Mouse (Mus musculus): ENCODE measurements around the gene Pttg1ip. TPM values are rescaled to one million over a fixed set of nuclear protein-coding genes. Genes with fewer than 3 reads are reported as not detected.

Pttg1ip gene
- total RNA-seq, 1 experiment: 115 TPM

DNA sequence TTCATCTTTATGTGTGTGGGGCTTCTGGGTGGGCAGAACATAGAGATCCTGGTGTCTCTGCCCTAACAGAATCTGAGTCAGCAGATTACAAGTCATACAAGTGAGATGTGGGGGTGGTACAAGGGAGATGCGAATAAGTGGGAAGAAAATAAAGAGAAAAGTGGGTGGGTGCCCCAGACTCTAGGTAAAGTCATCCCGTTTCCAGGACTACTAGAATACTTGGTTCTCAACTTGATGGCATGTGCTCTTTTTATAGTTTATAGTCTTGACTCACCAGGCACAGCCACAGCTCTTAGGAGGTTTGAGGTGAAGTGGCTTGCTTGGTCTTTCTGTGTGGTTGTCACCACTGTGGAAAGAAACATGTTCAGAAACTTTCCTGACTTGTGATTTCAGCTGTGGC is 14.5 kb downstream of the Pttg1ip start:
- peaks cover 2 to 20% of the 10 kb centered on the region in 2 experiments; a peak in 2 of 4 replicates for H3K4me1 ChIP-seq (ENCODE audit: control insufficient read depth in 2 of 2, insufficient read depth in 2 of 2, low read length in 2 of 2, poor library complexity in 1 of 2)
- no peak overlapping the region for H3K4me3 ChIP-seq (ENCODE audit: insufficient read depth in 1 of 2, low read depth in 1 of 2, low read length in 2 of 2, poor library complexity in 1 of 2, severe bottlenecking in 1 of 2)
- in situ Hi-C loops (cut with MboI; ENCODE audit: low sequenced_read_pairs in 2 of 2, unreplicated experiment in 2 of 2): no loop called here
- no peaks in the 10 kb centered on the region for H3K9me3 ChIP-seq (ENCODE audit: control insufficient read depth, insufficient read depth, low read depth, low read length)
- H3K27ac ChIP-seq (ENCODE audit: insufficient read depth, low read depth, low read length, poor library complexity, severe bottlenecking): no peak overlapping the region
- no peak for DNase-seq (ENCODE audit: low read depth, low spot score)
- H3K9ac ChIP-seq (ENCODE audit: insufficient read depth, low read depth, low read length, poor library complexity, severe bottlenecking): no peak overlapping the region
- peaks cover 42% of the 10 kb centered on the region for H3K36me3 ChIP-seq (ENCODE audit: control insufficient read depth, insufficient read depth, low read length, poor library complexity, severe bottlenecking)
- no peak for TF ChIP-seq HCFC1 (IDR thresholded peaks at IDR 0.05; ENCODE audit: borderline replicate concordance, insufficient read depth, low read length)
- TF ChIP-seq MAFK (IDR thresholded peaks at IDR 0.05; ENCODE audit: insufficient read depth, low read depth, low read length): 0 out of 2 replicates have a peak, but pooled peaks have one; percentile 21

DNA sequence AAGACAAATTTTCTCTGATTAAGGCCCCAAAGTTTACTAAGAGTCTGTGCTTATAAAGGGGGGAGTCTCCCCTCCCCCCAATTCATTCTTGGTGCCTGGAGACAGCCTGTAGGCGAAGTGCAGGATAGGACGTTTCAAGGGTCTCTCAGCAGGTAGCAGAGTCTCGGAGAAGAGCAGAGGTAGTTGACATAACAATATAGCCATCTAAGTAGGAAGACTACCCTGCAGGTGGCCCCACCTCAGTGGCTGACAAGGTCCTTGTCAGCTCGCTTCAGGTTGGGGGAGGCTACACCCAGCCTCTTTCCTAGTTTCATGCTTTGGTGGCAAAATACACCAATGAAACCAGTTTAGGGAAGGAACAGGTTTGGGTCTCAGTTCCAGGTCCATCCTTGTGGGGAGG is 21.5 kb downstream of the Pttg1ip start:
- peaks cover 16 to 45% of the 10 kb centered on the region in 2 experiments for H3K4me1 ChIP-seq (ENCODE audit: control insufficient read depth in 2 of 2, insufficient read depth in 2 of 2, low read length in 2 of 2, poor library complexity in 1 of 2)
- in situ Hi-C loops (cut with MboI; ENCODE audit: low sequenced_read_pairs in 2 of 2, unreplicated experiment in 2 of 2): no loop called here
- H3K36me3 ChIP-seq (ENCODE audit: control insufficient read depth, insufficient read depth, low read length, poor library complexity, severe bottlenecking): peaks cover 7% of the 10 kb centered on the region; the same call in 1 of the 2 replicates
- no peak for TF ChIP-seq MAFK (IDR thresholded peaks at IDR 0.05; ENCODE audit: insufficient read depth, low read depth, low read length)
- TF ChIP-seq ZC3H11A (IDR thresholded peaks at IDR 0.05; ENCODE audit: borderline replicate concordance, low read depth, low read length): no peak
- TF ChIP-seq CHD2 (IDR thresholded peaks at IDR 0.05; ENCODE audit: low read depth, low read length): no peak
- no peak for TF ChIP-seq HCFC1 (IDR thresholded peaks at IDR 0.05; ENCODE audit: borderline replicate concordance, insufficient read depth, low read length)
- TF ChIP-seq ZNF384 (IDR thresholded peaks at IDR 0.05; ENCODE audit: low read depth, low read length): no peak
- no peaks in the 10 kb centered on the region for H3K9me3 ChIP-seq (ENCODE audit: control insufficient read depth, insufficient read depth, low read depth, low read length)
- peak overlapping the region in 1 of 2 experiments; percentile 10; a peak in 1 of 4 replicates for H3K4me3 ChIP-seq (ENCODE audit: insufficient read depth in 1 of 2, low read depth in 1 of 2, low read length in 2 of 2, poor library complexity in 1 of 2, severe bottlenecking in 1 of 2)
- peak; percentile 62 for DNase-seq (ENCODE audit: low read depth, low spot score)
- no peak overlapping the region for H3K9ac ChIP-seq (ENCODE audit: insufficient read depth, low read depth, low read length, poor library complexity, severe bottlenecking)
- H3K27ac ChIP-seq (ENCODE audit: insufficient read depth, low read depth, low read length, poor library complexity, severe bottlenecking): peak overlapping the region; percentile 85

- in situ Hi-C loops (cut with MboI; ENCODE audit: low sequenced_read_pairs in 2 of 2, unreplicated experiment in 2 of 2): no loop called here
These were observed 22.6 kb downstream of the Pttg1ip start for GRCm38 (mm10) chr10:77604111-77604510.

DNA sequence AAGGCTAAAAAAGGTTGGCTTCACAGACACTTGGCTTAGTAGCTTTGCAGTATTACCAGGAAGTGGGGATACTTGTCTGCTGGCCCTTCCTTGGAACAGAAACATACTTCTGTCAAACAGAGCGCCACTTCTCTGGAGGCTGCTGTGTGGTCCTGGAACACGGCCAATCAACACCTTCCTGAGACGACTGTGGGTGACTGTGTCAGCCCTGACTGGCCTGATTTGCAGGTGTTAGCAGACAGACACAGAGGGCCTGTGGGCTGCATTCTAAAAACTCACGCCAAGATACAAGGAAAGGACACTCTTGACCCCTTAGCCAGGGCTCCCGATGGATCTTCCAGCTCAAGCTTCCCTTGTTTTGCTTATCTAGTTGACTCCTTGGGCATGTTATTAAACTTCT is 23.4 kb downstream of the Pttg1ip start:
- DNase-seq (ENCODE audit: low read depth, low spot score): no peak
- TF ChIP-seq HCFC1 (IDR thresholded peaks at IDR 0.05; ENCODE audit: borderline replicate concordance, insufficient read depth, low read length) (no peak), ZNF384 (IDR thresholded peaks at IDR 0.05; ENCODE audit: low read depth, low read length) (no peak), ZC3H11A (IDR thresholded peaks at IDR 0.05; ENCODE audit: borderline replicate concordance, low read depth, low read length) (no peak), MAFK (IDR thresholded peaks at IDR 0.05; ENCODE audit: insufficient read depth, low read depth, low read length) (no peak), CHD2 (IDR thresholded peaks at IDR 0.05; ENCODE audit: low read depth, low read length) (no peak)
- H3K36me3 ChIP-seq (ENCODE audit: control insufficient read depth, insufficient read depth, low read length, poor library complexity, severe bottlenecking): peaks cover 6% of the 10 kb centered on the region; the same call in 1 of the 2 replicates
- H3K9ac ChIP-seq (ENCODE audit: insufficient read depth, low read depth, low read length, poor library complexity, severe bottlenecking): no peak overlapping the region
- H3K4me1 ChIP-seq (ENCODE audit: control insufficient read depth in 2 of 2, insufficient read depth in 2 of 2, low read length in 2 of 2, poor library complexity in 1 of 2): peaks cover 14 to 40% of the 10 kb centered on the region in 2 experiments
- no peaks in the 10 kb centered on the region for H3K9me3 ChIP-seq (ENCODE audit: control insufficient read depth, insufficient read depth, low read depth, low read length)
- no peak overlapping the region for H3K27ac ChIP-seq (ENCODE audit: insufficient read depth, low read depth, low read length, poor library complexity, severe bottlenecking)
- in situ Hi-C loops (cut with MboI; ENCODE audit: low sequenced_read_pairs in 2 of 2, unreplicated experiment in 2 of 2): no loop called here
- H3K4me3 ChIP-seq (ENCODE audit: insufficient read depth in 1 of 2, low read depth in 1 of 2, low read length in 2 of 2, poor library complexity in 1 of 2, severe bottlenecking in 1 of 2): no peak overlapping the region

More at GRCm38 (mm10) chr10:77604111-77604510, 22.6 kb downstream of the Pttg1ip start:
- TF ChIP-seq CHD2 (IDR thresholded peaks at IDR 0.05; ENCODE audit: low read depth, low read length): no peak
- TF ChIP-seq ZC3H11A (IDR thresholded peaks at IDR 0.05; ENCODE audit: borderline replicate concordance, low read depth, low read length): no peak
- no peak for TF ChIP-seq MAFK (IDR thresholded peaks at IDR 0.05; ENCODE audit: insufficient read depth, low read depth, low read length)
- no peak for TF ChIP-seq HCFC1 (IDR thresholded peaks at IDR 0.05; ENCODE audit: borderline replicate concordance, insufficient read depth, low read length)
- no peak overlapping the region for H3K9ac ChIP-seq (ENCODE audit: insufficient read depth, low read depth, low read length, poor library complexity, severe bottlenecking)
- H3K4me3 ChIP-seq (ENCODE audit: insufficient read depth in 1 of 2, low read depth in 1 of 2, low read length in 2 of 2, poor library complexity in 1 of 2, severe bottlenecking in 1 of 2): no peak overlapping the region
- peaks cover 2% of the 10 kb centered on the region; the same call in 1 of the 2 replicates for H3K36me3 ChIP-seq (ENCODE audit: control insufficient read depth, insufficient read depth, low read length, poor library complexity, severe bottlenecking)
- 0 out of 2 replicates have a peak overlapping the region, but pooled peaks have one; percentile 48 for H3K27ac ChIP-seq (ENCODE audit: insufficient read depth, low read depth, low read length, poor library complexity, severe bottlenecking)
- peaks cover 16 to 43% of the 10 kb centered on the region in 2 experiments for H3K4me1 ChIP-seq (ENCODE audit: control insufficient read depth in 2 of 2, insufficient read depth in 2 of 2, low read length in 2 of 2, poor library complexity in 1 of 2)
- peak; percentile 62 for DNase-seq (ENCODE audit: low read depth, low spot score)
- no peaks in the 10 kb centered on the region for H3K9me3 ChIP-seq (ENCODE audit: control insufficient read depth, insufficient read depth, low read depth, low read length)

GRCm38 (mm10) chr10:77605368-77605767 is 23.8 kb downstream of the Pttg1ip start:
- peak overlapping the region; percentile 79 for H3K9ac ChIP-seq (ENCODE audit: insufficient read depth, low read depth, low read length, poor library complexity, severe bottlenecking)
- H3K36me3 ChIP-seq (ENCODE audit: control insufficient read depth, insufficient read depth, low read length, poor library complexity, severe bottlenecking): peaks cover 11% of the 10 kb centered on the region
- H3K9me3 ChIP-seq (ENCODE audit: control insufficient read depth, insufficient read depth, low read depth, low read length): no peaks in the 10 kb centered on the region
- H3K4me1 ChIP-seq (ENCODE audit: control insufficient read depth in 2 of 2, insufficient read depth in 2 of 2, low read length in 2 of 2, poor library complexity in 1 of 2): peaks cover 14 to 41% of the 10 kb centered on the region in 2 experiments
- in situ Hi-C loops (cut with MboI; ENCODE audit: low sequenced_read_pairs in 2 of 2, unreplicated experiment in 2 of 2): no loop called here
- DNase-seq (ENCODE audit: low read depth, low spot score): peak; percentile 63
- TF ChIP-seq ZNF384 (IDR thresholded peaks at IDR 0.05; ENCODE audit: low read depth, low read length) (no peak), CHD2 (IDR thresholded peaks at IDR 0.05; ENCODE audit: low read depth, low read length) (no peak), MAFK (IDR thresholded peaks at IDR 0.05; ENCODE audit: insufficient read depth, low read depth, low read length) (no peak), HCFC1 (IDR thresholded peaks at IDR 0.05; ENCODE audit: borderline replicate concordance, insufficient read depth, low read length) (no peak), ZC3H11A (IDR thresholded peaks at IDR 0.05; ENCODE audit: borderline replicate concordance, low read depth, low read length) (no peak)
- peak overlapping the region; percentile 40 to 87 for H3K4me3 ChIP-seq (ENCODE audit: insufficient read depth in 1 of 2, low read depth in 1 of 2, low read length in 2 of 2, poor library complexity in 1 of 2, severe bottlenecking in 1 of 2)
- H3K27ac ChIP-seq (ENCODE audit: insufficient read depth, low read depth, low read length, poor library complexity, severe bottlenecking): peak overlapping the region; percentile 100
